Mouse (Mus musculus): ENCODE measurements around the gene Cd3eap. TPM values are rescaled to one million over a fixed set of nuclear protein-coding genes. Genes with fewer than 3 reads are reported as not detected.

Cd3eap gene
- polyA plus RNA-seq, 1 experiment: 14.6 TPM

- H3K36me3 ChIP-seq (ENCODE audit: control insufficient read depth, insufficient read depth, low read length, poor library complexity, severe bottlenecking): no peaks in the 10 kb centered on the region
- no peaks in the 10 kb centered on the region for H3K27me3 ChIP-seq (ENCODE audit: control insufficient read depth, insufficient read depth, low read length, poor library complexity, severe bottlenecking)
- peak overlapping the region; percentile 67 for H3K4me3 ChIP-seq (ENCODE audit: low read depth, low read length)
- H3K9ac ChIP-seq (ENCODE audit: low read depth, poor library complexity, severe bottlenecking): peak overlapping the region; percentile 63
- TF ChIP-seq CTCF (IDR thresholded peaks at IDR 0.05; ENCODE audit: low read depth, low read length): peak; percentile 90
- TF ChIP-seq EP300 (IDR thresholded peaks at IDR 0.05; ENCODE audit: insufficient read depth, low read depth, low read length): no peak
- no peak for TF ChIP-seq POLR2A (IDR thresholded peaks at IDR 0.05; ENCODE audit: insufficient read depth, low read length)
- H3K4me1 ChIP-seq (ENCODE audit: control insufficient read depth, insufficient read depth, low read length): no peaks in the 10 kb centered on the region
- H3K9me3 ChIP-seq (replicated peaks; ENCODE audit: control insufficient read depth, insufficient read depth, low read length, poor library complexity, severe bottlenecking): no peaks in the 10 kb centered on the region
- no peak overlapping the region for H3K27ac ChIP-seq (ENCODE audit: insufficient read depth, low read length)
Observed at GRCm38 (mm10) chr7:19342481-19343027, 16.7 kb downstream of the Cd3eap start.

- Histone ChIP-seq H3K27me3 (ENCODE audit: control insufficient read depth, insufficient read depth, low read length, poor library complexity, severe bottlenecking) (no peaks in the 10 kb centered on the region), H3K36me3 (ENCODE audit: control insufficient read depth, insufficient read depth, low read length, poor library complexity, severe bottlenecking) (no peaks in the 10 kb centered on the region), H3K9me3 (replicated peaks; ENCODE audit: control insufficient read depth, insufficient read depth, low read length, poor library complexity, severe bottlenecking) (no peaks in the 10 kb centered on the region), H3K27ac (ENCODE audit: insufficient read depth, low read length) (no peak overlapping the region), H3K4me3 (ENCODE audit: low read depth, low read length) (peak overlapping the region; percentile 67), H3K4me1 (ENCODE audit: control insufficient read depth, insufficient read depth, low read length) (no peaks in the 10 kb centered on the region), H3K9ac (ENCODE audit: low read depth, poor library complexity, severe bottlenecking) (peak overlapping the region; percentile 63)
- TF ChIP-seq EP300 (IDR thresholded peaks at IDR 0.05; ENCODE audit: insufficient read depth, low read depth, low read length) (no peak), CTCF (IDR thresholded peaks at IDR 0.05; ENCODE audit: low read depth, low read length) (no peak), POLR2A (IDR thresholded peaks at IDR 0.05; ENCODE audit: insufficient read depth, low read length) (no peak)
Observed at GRCm38 (mm10) chr7:19341761-19342409, 17.4 kb downstream of the Cd3eap start.

- no peaks in the 10 kb centered on the region for H3K4me1 ChIP-seq (ENCODE audit: control insufficient read depth, insufficient read depth, low read length)
- H3K27ac ChIP-seq (ENCODE audit: insufficient read depth, low read length): no peak overlapping the region
- H3K36me3 ChIP-seq (ENCODE audit: control insufficient read depth, insufficient read depth, low read length, poor library complexity, severe bottlenecking): no peaks in the 10 kb centered on the region
- H3K27me3 ChIP-seq (ENCODE audit: control insufficient read depth, insufficient read depth, low read length, poor library complexity, severe bottlenecking): no peaks in the 10 kb centered on the region
- H3K4me3 ChIP-seq (ENCODE audit: low read depth, low read length): no peak overlapping the region
- TF ChIP-seq CTCF (IDR thresholded peaks at IDR 0.05; ENCODE audit: low read depth, low read length): no peak
- TF ChIP-seq POLR2A (IDR thresholded peaks at IDR 0.05; ENCODE audit: insufficient read depth, low read length): no peak
- no peak for TF ChIP-seq EP300 (IDR thresholded peaks at IDR 0.05; ENCODE audit: insufficient read depth, low read depth, low read length)
- H3K9me3 ChIP-seq (replicated peaks; ENCODE audit: control insufficient read depth, insufficient read depth, low read length, poor library complexity, severe bottlenecking): no peaks in the 10 kb centered on the region
- H3K9ac ChIP-seq (ENCODE audit: low read depth, poor library complexity, severe bottlenecking): peak overlapping the region; percentile 63; the same call in 1 of the 2 replicates
Observed at GRCm38 (mm10) chr7:19341250-19341649, 18.0 kb downstream of the Cd3eap start.

GRCm38 (mm10) chr7:19338596-19338995, 20.7 kb downstream of the Cd3eap start:
- Histone ChIP-seq H3K9me3 (replicated peaks; ENCODE audit: control insufficient read depth, insufficient read depth, low read length, poor library complexity, severe bottlenecking) (no peaks in the 10 kb centered on the region), H3K27ac (ENCODE audit: insufficient read depth, low read length) (no peak overlapping the region), H3K9ac (ENCODE audit: low read depth, poor library complexity, severe bottlenecking) (no peak overlapping the region), H3K36me3 (ENCODE audit: control insufficient read depth, insufficient read depth, low read length, poor library complexity, severe bottlenecking) (no peaks in the 10 kb centered on the region), H3K4me1 (ENCODE audit: control insufficient read depth, insufficient read depth, low read length) (no peaks in the 10 kb centered on the region), H3K27me3 (ENCODE audit: control insufficient read depth, insufficient read depth, low read length, poor library complexity, severe bottlenecking) (no peaks in the 10 kb centered on the region), H3K4me3 (ENCODE audit: low read depth, low read length) (no peak overlapping the region)
- no peak for TF ChIP-seq CTCF (IDR thresholded peaks at IDR 0.05; ENCODE audit: low read depth, low read length)
- TF ChIP-seq EP300 (IDR thresholded peaks at IDR 0.05; ENCODE audit: insufficient read depth, low read depth, low read length): no peak
- TF ChIP-seq POLR2A (IDR thresholded peaks at IDR 0.05; ENCODE audit: insufficient read depth, low read length): no peak

GRCm38 (mm10) chr7:19338060-19338459, 21.2 kb downstream of the Cd3eap start:
- Histone ChIP-seq H3K9me3 (replicated peaks; ENCODE audit: control insufficient read depth, insufficient read depth, low read length, poor library complexity, severe bottlenecking) (no peaks in the 10 kb centered on the region), H3K4me1 (ENCODE audit: control insufficient read depth, insufficient read depth, low read length) (no peaks in the 10 kb centered on the region), H3K9ac (ENCODE audit: low read depth, poor library complexity, severe bottlenecking) (no peak overlapping the region), H3K27me3 (ENCODE audit: control insufficient read depth, insufficient read depth, low read length, poor library complexity, severe bottlenecking) (no peaks in the 10 kb centered on the region), H3K36me3 (ENCODE audit: control insufficient read depth, insufficient read depth, low read length, poor library complexity, severe bottlenecking) (no peaks in the 10 kb centered on the region), H3K4me3 (ENCODE audit: low read depth, low read length) (no peak overlapping the region), H3K27ac (ENCODE audit: insufficient read depth, low read length) (no peak overlapping the region)
- TF ChIP-seq POLR2A (IDR thresholded peaks at IDR 0.05; ENCODE audit: insufficient read depth, low read length) (no peak), CTCF (IDR thresholded peaks at IDR 0.05; ENCODE audit: low read depth, low read length) (no peak), EP300 (IDR thresholded peaks at IDR 0.05; ENCODE audit: insufficient read depth, low read depth, low read length) (no peak)

GRCm38 (mm10) chr7:19337122-19337521, 22.2 kb downstream of the Cd3eap start:
- H3K36me3 ChIP-seq (ENCODE audit: control insufficient read depth, insufficient read depth, low read length, poor library complexity, severe bottlenecking): no peaks in the 10 kb centered on the region
- H3K27me3 ChIP-seq (ENCODE audit: control insufficient read depth, insufficient read depth, low read length, poor library complexity, severe bottlenecking): peaks cover 5% of the 10 kb centered on the region
- TF ChIP-seq EP300 (IDR thresholded peaks at IDR 0.05; ENCODE audit: insufficient read depth, low read depth, low read length) (no peak), POLR2A (IDR thresholded peaks at IDR 0.05; ENCODE audit: insufficient read depth, low read length) (no peak), CTCF (IDR thresholded peaks at IDR 0.05; ENCODE audit: low read depth, low read length) (no peak)
- H3K9ac ChIP-seq (ENCODE audit: low read depth, poor library complexity, severe bottlenecking): no peak overlapping the region
- H3K4me1 ChIP-seq (ENCODE audit: control insufficient read depth, insufficient read depth, low read length): no peaks in the 10 kb centered on the region
- no peak overlapping the region for H3K4me3 ChIP-seq (ENCODE audit: low read depth, low read length)
- H3K9me3 ChIP-seq (replicated peaks; ENCODE audit: control insufficient read depth, insufficient read depth, low read length, poor library complexity, severe bottlenecking): no peaks in the 10 kb centered on the region
- H3K27ac ChIP-seq (ENCODE audit: insufficient read depth, low read length): no peak overlapping the region

Measured in ES-Bruce4 (cell line).